Mouse (Mus musculus) olfactory bulb, adult 2 months (tissue): Measurements from ENCODE around the gene Slc25a25.

ENCODE experiments used
- CTCF ChIP-seq: fragments of 200-500 bp; IDR thresholded peaks from 2 replicates; pipeline ENCODE4 v1.5.1; 2012; ENCODE audit warnings: low read depth, mild to moderate bottlenecking, low read length, moderate library complexity; ENCODE audit not compliant: insufficient read depth
- POLR2A ChIP-seq: fragments of 200-500 bp; IDR thresholded peaks from 2 replicates; pipeline ENCODE4 v1.6.1; 2012; ENCODE audit warnings: mild to moderate bottlenecking, low read depth, low read length, moderate library complexity; ENCODE audit not compliant: insufficient read depth

DNA sequence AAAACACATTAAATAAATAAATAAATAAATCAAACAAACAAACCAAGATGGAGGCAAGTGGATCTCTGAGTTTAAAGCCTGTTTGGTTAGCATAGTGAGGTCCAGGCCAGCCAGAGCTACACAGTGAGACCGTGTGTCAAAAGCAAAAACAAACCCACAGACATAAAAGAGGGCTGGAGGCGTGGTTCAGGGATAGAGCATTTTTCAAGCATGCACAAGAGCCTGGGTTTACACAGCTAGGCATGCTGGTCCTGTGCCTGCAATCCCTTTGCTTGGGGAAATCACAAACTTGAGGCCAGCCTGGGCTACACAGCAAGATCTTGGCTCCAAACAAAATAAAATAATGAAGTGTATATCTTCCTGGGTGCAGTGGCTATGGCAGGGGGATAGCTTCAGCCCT lies 41.4 kb upstream of the Slc25a25 start:
- TF ChIP-seq POLR2A (no peak), CTCF (no peak)
